Mouse (Mus musculus) neural tube, embryonic 14.5 days (tissue): Measurements from ENCODE around the gene Tnxb. TPM values are rescaled to one million over a fixed set of nuclear protein-coding genes. Genes with fewer than 3 reads are reported as not detected.
"Not testable (repeated sequence)": the region's sequence is repeated elsewhere in the genome, so short reads cannot be mapped to it uniquely, and the experiment has no call there.

ENCODE experiments used
- ATAC-seq: fragments of 200-750 bp; cut with Nextera tagmentation; 2 replicates; pipeline ENCODE4 v1.8.0; 2017; ENCODE audit warnings: low read depth, mild to moderate bottlenecking, moderate TSS enrichment, moderate library complexity
- H3K27ac ChIP-seq: fragments of 300-500 bp; sonication (generic); 2 replicates; pipeline ENCODE4 v1.5.1; 2014; ENCODE audit warnings: low read depth, mild to moderate bottlenecking, control low read depth, low read length, moderate library complexity, mixed read lengths
- H3K27me3 ChIP-seq: fragments of 300-500 bp; sonication (generic); 2 replicates; pipeline ENCODE4 v1.6.1; 2014; ENCODE audit warnings: low read length; ENCODE audit not compliant: control insufficient read depth, insufficient read depth
- H3K36me3 ChIP-seq: fragments of 300-500 bp; sonication (generic); 2 replicates; pipeline ENCODE4 v1.6.1; 2014; ENCODE audit warnings: low read length, mixed read lengths; ENCODE audit not compliant: control insufficient read depth, insufficient read depth
- H3K4me1 ChIP-seq: fragments of 300-500 bp; sonication (generic); 2 replicates; pipeline ENCODE4 v1.6.1; 2014; ENCODE audit warnings: low read length; ENCODE audit not compliant: control insufficient read depth, insufficient read depth
- H3K4me2 ChIP-seq: fragments of 300-500 bp; sonication (generic); 2 replicates; pipeline ENCODE4 v1.6.1; 2014; ENCODE audit warnings: mild to moderate bottlenecking, low read depth, low read length, control low read depth
- H3K4me3 ChIP-seq: fragments of 300-500 bp; sonication (generic); 2 replicates; pipeline ENCODE4 v1.5.1; 2014; ENCODE audit warnings: low read depth, low read length, control low read depth, mixed read lengths
- H3K9ac ChIP-seq: fragments of 300-500 bp; sonication (generic); replicated peaks from 2 replicates; pipeline ENCODE4 v1.6.1; 2014; ENCODE audit warnings: low read depth, mild to moderate bottlenecking, control low read depth, low read length, mixed read lengths
- H3K9me3 ChIP-seq: fragments of 300-500 bp; sonication (generic); 2 replicates; pipeline ENCODE4 v1.6.1; 2016; ENCODE audit warnings: low read length; ENCODE audit not compliant: control insufficient read depth
- WGBS: fragments of 180-500 bp; shearing (Covaris S2); extraction: QIAGEN DNeasy Blood & Tissue Kit; methylation state at CpG from one replicate; pipeline ENCODE4 v1.1.7; 2014; 5-methylcytosine and 5-hydroxymethylcytosine counted together
- polyA plus RNA-seq: library from polyadenylated mRNA; unstranded; fragments of >200 nt; fragmentation: Nextera tagmentation; extraction: Ambion mirVana; gene quantifications from 2 replicates; pipeline ENCODE4 v1.2.1, GENCODE M21; 2014

Gene Tnxb
- polyA plus RNA-seq, 1 experiment from 2014 or later = 0.23 TPM

- H3K4me3 ChIP-seq, ATAC-seq, H3K4me2 ChIP-seq, H3K4me1 ChIP-seq, H3K9me3 ChIP-seq, H3K27me3 ChIP-seq, H3K27ac ChIP-seq, H3K36me3 ChIP-seq, H3K9ac ChIP-seq: not testable (repeated sequence)
- WGBS = 85% methylated on average over 8 of the region's 8 CpGs
These were observed 49.6 kb downstream of the Tnxb start for GRCm38 (mm10) chr17:34719886-34720285.

- H3K27me3 ChIP-seq, H3K9ac ChIP-seq, H3K27ac ChIP-seq, H3K36me3 ChIP-seq, H3K4me2 ChIP-seq, H3K4me3 ChIP-seq, H3K9me3 ChIP-seq, H3K4me1 ChIP-seq, ATAC-seq: not testable (repeated sequence)
- over 99% methylated on average over 3 of the region's 4 CpGs for WGBS
These were observed 51.9 kb downstream of the Tnxb start for GRCm38 (mm10) chr17:34722238-34722637.

- no peaks in the 10 kb centered on the region for H3K36me3 ChIP-seq
- H3K4me1 ChIP-seq = no peaks in the 10 kb centered on the region
- ATAC-seq = no peak
- H3K4me2 ChIP-seq = no peak overlapping the region
- H3K4me3 ChIP-seq = no peak overlapping the region
- H3K27ac ChIP-seq = no peak overlapping the region
- no peak overlapping the region for H3K9ac ChIP-seq
- no peaks in the 10 kb centered on the region for H3K27me3 ChIP-seq
- no peaks in the 10 kb centered on the region for H3K9me3 ChIP-seq
- 76% methylated on average over 4 of the region's 4 CpGs for WGBS
These were observed 52.7 kb downstream of the Tnxb start for GRCm38 (mm10) chr17:34723066-34723465.

DNA sequence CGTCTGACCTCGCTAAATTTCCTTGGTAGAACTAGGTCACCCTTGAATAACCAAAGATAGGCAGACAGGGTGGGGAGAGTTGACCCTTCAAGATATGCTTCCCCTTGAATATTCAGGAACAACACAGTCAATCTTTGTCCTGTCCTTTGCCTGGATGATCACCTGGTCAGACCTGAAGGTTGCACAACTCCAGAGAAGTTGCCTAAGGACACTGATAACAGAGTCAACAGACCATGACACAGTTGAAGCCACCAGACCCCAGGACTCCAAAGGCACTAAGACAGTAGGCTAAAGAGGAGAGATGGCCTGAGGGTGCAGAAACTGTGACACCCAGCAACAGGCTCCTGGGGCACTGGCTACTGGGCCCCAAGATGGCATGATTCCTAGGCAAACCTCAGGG, 57.6 kb downstream of the Tnxb start:
- Histone ChIP-seq H3K9ac (no peak overlapping the region), H3K36me3 (no peaks in the 10 kb centered on the region), H3K9me3 (no peaks in the 10 kb centered on the region), H3K4me2 (no peak overlapping the region), H3K4me3 (no peak overlapping the region), H3K27ac (no peak overlapping the region), H3K27me3 (no peaks in the 10 kb centered on the region), H3K4me1 (no peaks in the 10 kb centered on the region)
- 85% methylated on average over 2 of the region's 2 CpGs for WGBS
- ATAC-seq = no peak

GRCm38 (mm10) chr17:34729155-34729554, 58.8 kb downstream of the Tnxb start:
- H3K27me3 ChIP-seq, H3K36me3 ChIP-seq: not testable (repeated sequence)
- 84% methylated on average over 10 of the region's 11 CpGs for WGBS

GRCm38 (mm10) chr17:34729779-34730553, 59.6 kb downstream of the Tnxb start:
- H3K9ac ChIP-seq, H3K27me3 ChIP-seq, H3K4me3 ChIP-seq, ATAC-seq, H3K27ac ChIP-seq, H3K9me3 ChIP-seq, H3K4me1 ChIP-seq, H3K36me3 ChIP-seq, H3K4me2 ChIP-seq: not testable (repeated sequence)
- 89% methylated on average over 11 of the region's 12 CpGs for WGBS

More at GRCm38 (mm10) chr17:34729155-34729554, 58.8 kb downstream of the Tnxb start:
- not testable (repeated sequence) for H3K9ac ChIP-seq, H3K4me3 ChIP-seq, H3K27ac ChIP-seq, H3K9me3 ChIP-seq, H3K4me1 ChIP-seq, ATAC-seq, H3K4me2 ChIP-seq

GRCm38 (mm10) chr17:34737466-34737865, 67.1 kb downstream of the Tnxb start:
- not testable (repeated sequence) for H3K9ac ChIP-seq, H3K4me2 ChIP-seq, ATAC-seq, H3K27ac ChIP-seq, H3K36me3 ChIP-seq, H3K9me3 ChIP-seq, H3K4me3 ChIP-seq, H3K4me1 ChIP-seq, H3K27me3 ChIP-seq
- 92% methylated on average over 5 of the region's 5 CpGs for WGBS

DNA sequence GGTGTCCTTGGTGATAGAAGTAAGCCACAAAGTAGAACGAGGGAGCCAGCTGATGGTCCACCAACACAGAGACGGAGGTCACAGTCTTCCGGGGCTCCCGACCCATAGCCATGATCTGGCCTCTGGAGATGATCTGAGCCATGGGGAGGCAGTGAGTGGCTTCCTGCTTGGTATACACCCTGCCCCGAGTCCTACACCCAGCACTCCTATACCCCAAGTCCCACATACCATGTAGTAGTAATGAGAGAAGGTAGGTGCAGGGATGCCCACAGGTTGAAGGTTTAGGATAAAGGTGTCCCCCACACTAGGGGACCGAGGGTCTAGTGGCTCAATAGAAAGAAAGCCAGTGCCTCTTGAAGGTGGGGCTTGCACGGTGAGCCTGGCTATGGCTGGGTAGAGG, 69.4 kb downstream of the Tnxb start:
- ATAC-seq = not testable (repeated sequence)
- WGBS = 95% methylated on average over 7 of the region's 7 CpGs

DNA sequence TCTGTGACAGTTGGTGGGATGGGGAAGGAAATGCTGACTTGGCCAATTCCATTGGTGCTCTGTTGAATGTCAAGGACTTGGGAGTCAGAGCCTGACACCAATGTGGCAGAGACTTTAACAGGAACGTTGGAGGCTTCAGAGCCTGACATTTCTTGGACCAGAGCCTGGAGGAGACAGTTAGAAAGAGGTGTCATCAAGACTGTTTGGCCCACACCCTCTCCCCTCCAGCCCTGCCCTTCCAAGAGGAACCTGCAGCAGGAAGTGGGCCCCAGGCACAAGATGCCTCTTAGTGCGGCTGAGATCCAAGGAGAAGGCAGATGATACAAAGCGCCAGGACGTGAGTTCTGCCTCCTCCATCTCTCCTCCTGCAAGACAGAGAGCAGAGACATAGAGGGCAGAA, 69.9 kb downstream of the Tnxb start:
- no peaks in the 10 kb centered on the region for H3K9me3 ChIP-seq
- WGBS = 85% methylated on average over 4 of the region's 4 CpGs

More for the DNA sequence above, 69.4 kb downstream of the Tnxb start:
- H3K36me3 ChIP-seq, H3K4me1 ChIP-seq, H3K27ac ChIP-seq, H3K4me3 ChIP-seq, H3K4me2 ChIP-seq, H3K9me3 ChIP-seq, H3K9ac ChIP-seq, H3K27me3 ChIP-seq: not testable (repeated sequence)

More for the DNA sequence above, 69.9 kb downstream of the Tnxb start:
- Histone ChIP-seq H3K4me3 (no peak overlapping the region), H3K27me3 (no peaks in the 10 kb centered on the region), H3K4me2 (no peak overlapping the region), H3K4me1 (no peaks in the 10 kb centered on the region), H3K27ac (no peak overlapping the region), H3K9ac (no peak overlapping the region), H3K36me3 (no peaks in the 10 kb centered on the region)
- no peak for ATAC-seq
